Mouse (Mus musculus) midbrain, postnatal 0 days (tissue): Measurements from ENCODE around the gene Cldn16. TPM values are rescaled to one million over a fixed set of nuclear protein-coding genes. Genes with fewer than 3 reads are reported as not detected.

Experiments
- ATAC-seq: fragments of 200-750 bp; cut with Nextera tagmentation; 2 replicates; pipeline ENCODE4 v1.8.0; 2017; ENCODE audit warnings: moderate number of reproducible peaks, mild to moderate bottlenecking, moderate TSS enrichment, moderate library complexity; ENCODE audit not compliant: low FRiP score
- DNase-seq: peaks from one replicate; pipeline ENCODE4 v3.0.0-alpha.2; 2015; ENCODE audit warnings: low spot score
- H3K27ac ChIP-seq: fragments of 300-500 bp; sonication (generic); 2 replicates; pipeline ENCODE4 v1.5.1; 2014; ENCODE audit warnings: low read depth, mild to moderate bottlenecking, low read length, mixed read lengths
- H3K27me3 ChIP-seq: fragments of 300-500 bp; sonication (generic); 2 replicates; pipeline ENCODE4 v1.6.1; 2014; ENCODE audit warnings: low read length, control low read depth, mixed read lengths; ENCODE audit not compliant: insufficient read depth
- H3K36me3 ChIP-seq: fragments of 300-500 bp; sonication (generic); 2 replicates; pipeline ENCODE4 v1.6.1; 2014; ENCODE audit warnings: low read length, control low read depth, mixed read lengths; ENCODE audit not compliant: insufficient read depth
- H3K4me1 ChIP-seq: fragments of 300-500 bp; sonication (generic); 2 replicates; pipeline ENCODE4 v1.6.1; 2014; ENCODE audit warnings: mild to moderate bottlenecking, control low read depth, antibody characterized with exemption, low read length, mixed read lengths; ENCODE audit not compliant: insufficient read depth
- H3K4me2 ChIP-seq: fragments of 300-500 bp; sonication (generic); 2 replicates; pipeline ENCODE4 v1.6.1; 2014; ENCODE audit warnings: low read depth, mild to moderate bottlenecking, low read length, mixed read lengths; ENCODE audit not compliant: poor library complexity, severe bottlenecking
- H3K4me3 ChIP-seq: fragments of 300-500 bp; sonication (generic); 2 replicates; pipeline ENCODE4 v1.5.1; 2014; ENCODE audit warnings: low read depth, mild to moderate bottlenecking, low read length, moderate library complexity
- H3K9ac ChIP-seq: fragments of 300-500 bp; sonication (generic); replicated peaks from 2 replicates; pipeline ENCODE4 v1.6.1; 2014; ENCODE audit warnings: mild to moderate bottlenecking, low read length, moderate library complexity, mixed read lengths; ENCODE audit not compliant: poor library complexity, severe bottlenecking
- H3K9me3 ChIP-seq: fragments of 300-500 bp; sonication (generic); 2 replicates; pipeline ENCODE4 v1.6.1; 2016; ENCODE audit warnings: low read length, control low read depth
- CTCF ChIP-seq: IDR thresholded peaks from 2 replicates; pipeline ENCODE4 v1.5.1; 2016; ENCODE audit warnings: antibody characterized with exemption, mild to moderate bottlenecking
- WGBS: fragments of 180-500 bp; shearing (Covaris S2); extraction: QIAGEN DNeasy Blood & Tissue Kit; methylation state at CpG from one replicate; pipeline ENCODE4 v1.1.7; 2014; 5-methylcytosine and 5-hydroxymethylcytosine counted together
- polyA plus RNA-seq: library from polyadenylated mRNA; unstranded; fragments of >200 nt; fragmentation: Nextera tagmentation; extraction: Ambion mirVana; gene quantifications from 2 replicates; pipeline ENCODE4 v1.2.1, GENCODE M21; 2015
- total RNA-seq: library from RNA; depleted of rRNA; stranded (reverse); fragments of >200 nt; gene quantifications from 2 replicates; pipeline ENCODE4 v1.2.3, GENCODE M21; 2014

Gene Cldn16
- total and polyA plus RNA-seq, 2 experiments from 2014 or later, result not detected

DNA sequence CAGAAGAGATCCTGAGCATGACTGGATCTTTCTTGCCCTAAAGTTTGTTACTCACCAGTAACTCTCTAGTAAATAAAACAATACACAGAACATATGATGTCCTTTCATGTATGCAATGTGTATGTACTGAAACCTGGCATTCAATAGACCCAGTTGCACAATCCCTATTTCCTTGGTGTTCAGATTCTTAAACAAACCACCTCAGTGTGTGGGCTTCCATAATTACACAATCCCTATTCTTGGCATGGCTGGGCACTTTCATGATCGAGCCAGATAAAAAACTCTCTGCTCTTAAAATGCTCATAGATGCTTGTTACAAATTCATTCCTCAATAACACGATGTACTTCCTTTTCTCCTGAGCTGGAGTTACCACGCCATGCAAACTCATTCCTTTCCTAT lies 21.8 kb upstream of the Cldn16 start:
- DNase-seq (no peak), ATAC-seq (no peak)
- TF ChIP-seq CTCF, result no peak
- H3K36me3 ChIP-seq, result no peaks in the 10 kb centered on the region
- H3K4me1 ChIP-seq, result no peaks in the 10 kb centered on the region
- H3K4me3 ChIP-seq, result no peak overlapping the region
- 80% methylated on average over 3 of the region's 3 CpGs for WGBS
- H3K27ac ChIP-seq, result no peak overlapping the region
- no peaks in the 10 kb centered on the region for H3K9me3 ChIP-seq
- H3K9ac ChIP-seq, result no peak overlapping the region
- H3K4me2 ChIP-seq, result no peak overlapping the region
- no peaks in the 10 kb centered on the region for H3K27me3 ChIP-seq

DNA sequence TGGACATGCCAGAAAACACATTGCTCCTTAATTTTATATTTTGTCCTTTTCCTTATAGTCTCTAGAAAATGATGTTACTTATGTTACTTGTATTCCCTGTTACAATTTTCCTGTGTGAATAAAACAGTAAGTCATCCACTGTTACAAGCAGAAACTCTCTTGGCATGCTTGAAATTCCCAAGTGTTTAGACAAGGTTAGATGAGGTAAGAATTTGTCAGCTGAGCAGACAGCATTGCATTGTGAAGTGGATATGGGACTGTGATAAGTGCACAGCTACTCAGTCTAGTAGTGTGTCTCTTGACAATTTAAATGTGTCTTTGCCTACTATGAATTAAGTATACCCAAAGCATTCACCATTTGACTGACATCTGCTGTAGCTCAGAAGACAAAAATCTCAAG lies 18.1 kb upstream of the Cldn16 start:
- no peaks in the 10 kb centered on the region for H3K4me1 ChIP-seq
- H3K36me3 ChIP-seq, result no peaks in the 10 kb centered on the region
- DNase-seq (no peak), ATAC-seq (no peak)
- no peak overlapping the region for H3K4me3 ChIP-seq
- no peaks in the 10 kb centered on the region for H3K9me3 ChIP-seq
- no peaks in the 10 kb centered on the region for H3K27me3 ChIP-seq
- H3K4me2 ChIP-seq, result no peak overlapping the region
- no peak overlapping the region for H3K9ac ChIP-seq
- TF ChIP-seq CTCF, result no peak
- no peak overlapping the region for H3K27ac ChIP-seq

DNA sequence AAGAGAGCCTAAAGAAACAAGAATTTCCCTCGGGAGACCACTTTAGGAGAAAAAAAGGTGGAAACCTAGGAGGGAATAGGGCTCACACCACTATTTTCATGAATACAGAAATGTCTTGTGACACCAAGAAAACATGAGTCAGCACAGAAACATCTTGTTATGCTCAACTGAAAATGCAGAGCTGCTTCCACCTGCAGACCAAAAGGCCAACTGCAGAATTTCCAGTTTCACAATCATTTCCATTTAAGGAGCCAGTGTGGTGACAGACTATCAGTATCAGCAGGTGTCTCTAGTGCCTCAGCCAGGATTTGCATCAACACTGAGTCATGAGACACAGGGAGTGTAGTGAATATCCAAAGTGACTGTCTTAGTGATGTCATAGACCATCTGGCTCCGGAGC lies 15.3 kb upstream of the Cldn16 start:
- H3K4me3 ChIP-seq, result no peak overlapping the region
- TF ChIP-seq CTCF, result peak; percentile 69
- DNase-seq, result peak; percentile 64
- H3K27ac ChIP-seq, result no peak overlapping the region
- 64% methylated on average over 2 of the region's 2 CpGs for WGBS
- no peak overlapping the region for H3K4me2 ChIP-seq
- H3K27me3 ChIP-seq, result no peaks in the 10 kb centered on the region
- no peaks in the 10 kb centered on the region for H3K9me3 ChIP-seq
- no peaks in the 10 kb centered on the region for H3K4me1 ChIP-seq
- H3K9ac ChIP-seq, result no peak overlapping the region
- no peaks in the 10 kb centered on the region for H3K36me3 ChIP-seq
- ATAC-seq, result peak; percentile 66; the same call in 1 of the 2 replicates

DNA sequence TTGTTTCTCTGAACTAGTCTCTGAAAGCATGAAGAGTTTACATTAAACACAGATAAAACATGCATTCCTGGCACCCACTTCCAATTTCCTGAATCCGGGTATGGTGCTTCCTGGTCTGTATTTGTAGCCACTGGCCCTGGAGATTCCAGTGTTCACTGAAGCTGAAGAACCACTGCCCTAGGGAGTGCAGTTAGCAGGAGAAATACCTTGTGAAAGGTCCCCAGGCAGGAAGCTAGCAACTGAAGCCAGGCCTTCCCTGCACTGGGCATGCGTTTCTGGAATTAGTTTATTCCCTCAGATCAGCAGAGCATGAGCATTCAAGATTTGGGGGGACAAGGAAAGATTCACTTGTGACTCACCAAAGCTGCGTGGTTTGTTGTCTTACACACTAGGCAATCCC lies 8.8 kb upstream of the Cldn16 start:
- no peak overlapping the region for H3K4me2 ChIP-seq
- no peak overlapping the region for H3K27ac ChIP-seq
- DNase-seq (no peak), ATAC-seq (no peak)
- no peak overlapping the region for H3K9ac ChIP-seq
- no peak for TF ChIP-seq CTCF
- H3K4me1 ChIP-seq, result no peaks in the 10 kb centered on the region
- 67% methylated on average over 3 of the region's 3 CpGs for WGBS
- H3K36me3 ChIP-seq, result no peaks in the 10 kb centered on the region
- no peaks in the 10 kb centered on the region for H3K27me3 ChIP-seq
- no peaks in the 10 kb centered on the region for H3K9me3 ChIP-seq
- no peak overlapping the region for H3K4me3 ChIP-seq

DNA sequence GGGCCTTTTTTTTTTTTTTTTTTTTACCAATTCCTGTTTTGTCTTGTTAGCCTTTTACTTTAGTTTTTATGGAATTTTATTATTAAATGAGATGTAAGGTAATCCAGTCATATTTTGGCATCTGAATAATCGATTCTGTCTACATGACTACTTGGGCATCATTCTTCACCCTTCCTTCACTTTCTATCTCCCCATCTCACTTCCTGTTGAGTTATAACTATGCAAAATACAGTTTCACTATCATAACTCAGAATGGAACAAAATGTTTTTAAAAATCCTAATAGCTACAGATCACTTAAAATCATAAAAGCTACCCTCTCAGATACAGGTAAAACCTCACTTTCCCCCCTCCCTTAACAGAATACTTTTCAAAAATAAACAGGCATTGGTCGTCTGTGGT lies 6.8 kb upstream of the Cldn16 start:
- no peak for TF ChIP-seq CTCF
- H3K9ac ChIP-seq, result no peak overlapping the region

DNA sequence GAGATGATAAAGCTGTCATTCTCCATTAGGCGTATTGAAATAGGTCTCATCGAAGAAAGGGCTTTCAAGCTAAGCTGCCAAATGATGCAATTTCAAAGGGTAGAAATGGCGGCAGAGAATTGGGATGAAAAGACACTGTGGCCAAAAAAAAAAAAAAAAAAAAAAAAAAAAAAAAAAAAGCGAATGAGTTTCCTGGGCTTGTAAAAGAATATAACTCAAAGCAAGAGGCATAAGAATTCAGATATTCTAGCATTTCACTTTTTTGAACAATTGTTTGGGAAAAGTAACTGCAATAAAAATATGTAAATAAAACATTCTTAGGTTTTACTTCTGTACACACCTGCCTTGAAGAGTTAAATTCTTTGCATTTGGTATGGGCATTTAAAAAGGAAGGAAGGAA lies 3.6 kb downstream of the Cldn16 start:
- no peak for ATAC-seq
- no peak overlapping the region for H3K4me3 ChIP-seq

More for the DNA sequence above, 6.8 kb upstream of the Cldn16 start:
- Histone ChIP-seq H3K4me3 (no peak overlapping the region), H3K4me1 (no peaks in the 10 kb centered on the region), H3K36me3 (no peaks in the 10 kb centered on the region), H3K9me3 (no peaks in the 10 kb centered on the region), H3K4me2 (no peak overlapping the region), H3K27me3 (no peaks in the 10 kb centered on the region), H3K27ac (no peak overlapping the region)
- WGBS, result 88% methylated on average over 2 of the region's 2 CpGs
- DNase-seq (no peak), ATAC-seq (no peak)

More for the DNA sequence above, 3.6 kb downstream of the Cldn16 start:
- no peak for TF ChIP-seq CTCF
- Histone ChIP-seq H3K36me3 (no peaks in the 10 kb centered on the region), H3K4me2 (no peak overlapping the region), H3K9ac (no peak overlapping the region), H3K9me3 (no peaks in the 10 kb centered on the region), H3K4me1 (no peaks in the 10 kb centered on the region), H3K27ac (no peak overlapping the region), H3K27me3 (no peaks in the 10 kb centered on the region)
- DNase-seq, result no peak
- 71% methylated on average over 4 of the region's 4 CpGs for WGBS
